Mouse (Mus musculus): Measurements from ENCODE around the gene Drp2. TPM values are rescaled to one million over a fixed set of nuclear protein-coding genes. Genes with fewer than 3 reads are reported as not detected.

Gene Drp2
- polyA plus RNA-seq, 1 experiment from 2014 or later = 0.52 TPM

DNA sequence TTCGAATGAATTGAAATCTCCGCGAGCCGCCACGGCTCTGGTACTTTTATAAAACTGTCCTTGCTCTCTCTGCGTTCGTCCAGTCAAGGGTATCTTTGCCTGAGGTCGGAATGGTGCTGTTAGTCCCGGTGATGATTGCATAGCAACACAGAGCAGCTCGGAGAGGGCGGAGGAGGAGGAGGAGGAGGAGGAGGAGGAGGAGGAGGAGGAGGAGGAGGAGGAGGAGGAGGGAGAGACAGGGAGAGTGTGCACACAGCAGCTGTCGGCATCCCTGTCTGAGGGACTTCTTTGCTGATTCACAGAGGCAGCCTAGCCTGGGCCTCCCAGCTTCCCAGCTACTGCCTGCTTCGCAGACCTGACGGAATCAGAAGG lies 219 bp downstream of the Drp2 start:
- peak overlapping the region; percentile 24; the same call in 1 of the 2 replicates for H3K4me3 ChIP-seq (ENCODE audit: low read depth, low read length)
- H3K9ac ChIP-seq (ENCODE audit: low read depth, low read length) = no peak overlapping the region
- no peaks in the 10 kb centered on the region for H3K27me3 ChIP-seq (replicated peaks; ENCODE audit: control insufficient read depth, insufficient read depth, low read length)
- WGBS = 46% methylated on average over 13 of the region's 14 CpGs
- peak overlapping the region; percentile 51 for H3K4me2 ChIP-seq
- no peak overlapping the region for H3K27ac ChIP-seq (ENCODE audit: low read depth, low read length)
- DNase-seq (ENCODE audit: low spot score) = no peak
- H3K36me3 ChIP-seq (ENCODE audit: control insufficient read depth, insufficient read depth, low read length) = no peaks in the 10 kb centered on the region
- ATAC-seq (replicated peaks; ENCODE audit: low FRiP score) = no peak
- no peaks in the 10 kb centered on the region for H3K9me3 ChIP-seq (ENCODE audit: control insufficient read depth, low read length)
- no peaks in the 10 kb centered on the region for H3K4me1 ChIP-seq (replicated peaks; ENCODE audit: control insufficient read depth, insufficient read depth, low read length)

DNA sequence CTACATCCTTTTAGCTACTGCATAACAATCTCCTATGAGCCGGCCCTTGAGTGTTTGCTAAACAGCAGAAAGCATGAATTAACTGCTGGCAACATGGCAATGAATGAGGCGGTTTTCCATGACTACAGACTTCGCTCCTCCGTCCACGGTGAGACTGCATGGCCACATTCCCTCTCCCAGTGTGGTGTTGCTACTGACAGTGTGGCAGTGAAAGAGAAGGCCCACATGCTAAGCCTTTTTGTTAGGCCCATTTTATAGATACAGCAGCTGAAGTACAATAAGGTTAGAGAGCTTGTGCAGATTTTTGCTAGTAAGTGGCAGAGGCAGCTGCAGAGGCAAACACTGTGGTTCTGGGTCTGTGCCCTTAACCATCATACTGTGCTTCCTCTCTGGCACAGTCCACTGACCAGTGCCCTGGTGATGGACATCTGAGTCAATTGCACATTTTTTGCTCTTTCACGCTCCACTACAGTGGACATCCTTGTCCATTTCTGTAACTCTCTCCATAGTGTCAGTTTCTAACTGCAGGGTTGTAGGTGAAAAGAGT lies 5.1 kb downstream of the Drp2 start:
- Histone ChIP-seq H3K4me2 (no peak overlapping the region), H3K9ac (ENCODE audit: low read depth, low read length) (no peak overlapping the region), H3K4me1 (replicated peaks; ENCODE audit: control insufficient read depth, insufficient read depth, low read length) (no peaks in the 10 kb centered on the region), H3K36me3 (ENCODE audit: control insufficient read depth, insufficient read depth, low read length) (no peaks in the 10 kb centered on the region), H3K27ac (ENCODE audit: low read depth, low read length) (no peak overlapping the region), H3K9me3 (ENCODE audit: control insufficient read depth, low read length) (no peaks in the 10 kb centered on the region), H3K4me3 (ENCODE audit: low read depth, low read length) (no peak overlapping the region), H3K27me3 (replicated peaks; ENCODE audit: control insufficient read depth, insufficient read depth, low read length) (no peaks in the 10 kb centered on the region)
- ATAC-seq (replicated peaks; ENCODE audit: low FRiP score) (no peak), DNase-seq (ENCODE audit: low spot score) (no peak)
- 92% methylated on average over 6 of the region's 6 CpGs for WGBS

DNA sequence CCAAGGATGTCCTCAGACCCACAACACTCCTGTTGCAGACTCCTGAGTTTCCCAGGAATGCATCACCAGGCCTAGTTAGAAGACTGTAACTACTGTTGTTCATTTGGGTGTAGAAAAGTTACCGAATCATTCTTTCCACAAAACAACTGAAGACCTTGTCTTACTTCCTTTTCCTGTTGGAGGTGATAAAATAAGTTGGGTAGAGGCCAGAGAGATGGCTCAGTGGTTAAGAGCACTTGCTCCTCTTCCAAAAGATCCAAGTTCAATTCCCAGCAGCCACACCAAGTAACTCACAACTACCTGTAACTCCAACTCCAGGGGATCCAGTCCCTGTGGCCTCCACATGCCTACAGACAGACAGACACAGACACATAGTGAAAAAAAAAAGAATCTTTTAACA lies 7.7 kb downstream of the Drp2 start:
- WGBS = 67% methylated on average over 1 of the region's 1 CpGs
- H3K36me3 ChIP-seq (ENCODE audit: control insufficient read depth, insufficient read depth, low read length) = no peaks in the 10 kb centered on the region
- H3K4me3 ChIP-seq (ENCODE audit: low read depth, low read length) = no peak overlapping the region
- no peaks in the 10 kb centered on the region for H3K9me3 ChIP-seq (ENCODE audit: control insufficient read depth, low read length)
- DNase-seq (ENCODE audit: low spot score) = no peak
- H3K9ac ChIP-seq (ENCODE audit: low read depth, low read length) = no peak overlapping the region
- H3K27ac ChIP-seq (ENCODE audit: low read depth, low read length) = no peak overlapping the region
- H3K27me3 ChIP-seq (replicated peaks; ENCODE audit: control insufficient read depth, insufficient read depth, low read length) = no peaks in the 10 kb centered on the region
- ATAC-seq (replicated peaks; ENCODE audit: low FRiP score) = no peak
- H3K4me1 ChIP-seq (replicated peaks; ENCODE audit: control insufficient read depth, insufficient read depth, low read length) = no peaks in the 10 kb centered on the region
- H3K4me2 ChIP-seq = no peak overlapping the region

DNA sequence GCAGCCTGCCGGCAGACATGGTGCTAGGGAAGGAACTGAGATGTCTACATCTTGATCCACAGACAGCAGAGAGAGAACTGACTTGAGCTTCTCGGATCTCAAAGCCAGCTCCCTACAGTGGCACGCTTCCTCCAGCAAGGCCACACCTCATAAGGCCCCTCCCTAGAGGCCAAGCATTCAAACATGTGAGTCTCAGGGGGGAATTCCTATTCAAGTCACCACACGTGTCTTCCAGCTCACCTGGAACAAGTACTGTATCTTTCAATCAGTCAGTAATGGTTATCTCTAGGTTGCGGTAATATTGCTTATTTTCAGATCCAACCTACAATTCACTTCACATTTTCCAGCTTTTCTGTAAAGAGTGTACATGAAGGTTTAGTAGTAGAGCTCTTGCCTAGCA lies 15.7 kb downstream of the Drp2 start:
- H3K27me3 ChIP-seq (replicated peaks; ENCODE audit: control insufficient read depth, insufficient read depth, low read length) = no peaks in the 10 kb centered on the region
- DNase-seq (ENCODE audit: low spot score) = no peak
- H3K9me3 ChIP-seq (ENCODE audit: control insufficient read depth, low read length) = no peaks in the 10 kb centered on the region
- H3K4me2 ChIP-seq = no peak overlapping the region
- no peak overlapping the region for H3K4me3 ChIP-seq (ENCODE audit: low read depth, low read length)
- H3K9ac ChIP-seq (ENCODE audit: low read depth, low read length) = no peak overlapping the region
- H3K36me3 ChIP-seq (ENCODE audit: control insufficient read depth, insufficient read depth, low read length) = no peaks in the 10 kb centered on the region
- ATAC-seq (replicated peaks; ENCODE audit: low FRiP score) = no peak
- WGBS = 79% methylated on average over 5 of the region's 5 CpGs
- no peak overlapping the region for H3K27ac ChIP-seq (ENCODE audit: low read depth, low read length)
- no peaks in the 10 kb centered on the region for H3K4me1 ChIP-seq (replicated peaks; ENCODE audit: control insufficient read depth, insufficient read depth, low read length)

DNA sequence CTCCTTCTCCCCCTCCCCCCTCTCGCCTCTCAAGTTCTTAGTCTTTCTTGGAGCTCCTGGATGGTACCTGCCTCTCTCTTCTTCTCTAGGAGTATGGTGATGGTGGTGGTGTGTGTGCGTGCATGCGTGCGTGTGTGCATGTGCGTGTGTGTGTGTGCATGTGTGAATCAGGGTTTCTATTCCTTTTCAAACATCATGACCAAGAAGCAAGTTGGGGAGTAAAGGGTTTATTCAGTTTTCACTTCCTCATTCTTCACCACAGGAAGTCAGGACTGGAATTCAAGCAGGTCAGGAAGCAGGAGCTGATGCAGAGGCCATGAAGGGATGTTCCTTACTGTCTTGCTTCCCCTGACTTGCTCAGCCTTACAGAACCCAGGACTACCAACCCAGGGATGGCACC lies 19.9 kb downstream of the Drp2 start:
- Histone ChIP-seq H3K36me3 (ENCODE audit: control insufficient read depth, insufficient read depth, low read length) (no peaks in the 10 kb centered on the region), H3K4me3 (ENCODE audit: low read depth, low read length) (no peak overlapping the region), H3K27me3 (replicated peaks; ENCODE audit: control insufficient read depth, insufficient read depth, low read length) (no peaks in the 10 kb centered on the region), H3K9me3 (ENCODE audit: control insufficient read depth, low read length) (no peaks in the 10 kb centered on the region), H3K27ac (ENCODE audit: low read depth, low read length) (no peak overlapping the region), H3K4me2 (no peak overlapping the region), H3K9ac (ENCODE audit: low read depth, low read length) (no peak overlapping the region), H3K4me1 (replicated peaks; ENCODE audit: control insufficient read depth, insufficient read depth, low read length) (no peaks in the 10 kb centered on the region)
- ATAC-seq (replicated peaks; ENCODE audit: low FRiP score) (no peak), DNase-seq (ENCODE audit: low spot score) (no peak)
- WGBS = 91% methylated on average over 5 of the region's 5 CpGs

GRCm38 (mm10) chrX:134425798-134426197 lies 21.4 kb downstream of the Drp2 start:
- H3K27me3 ChIP-seq (replicated peaks; ENCODE audit: control insufficient read depth, insufficient read depth, low read length) = no peaks in the 10 kb centered on the region
- H3K9me3 ChIP-seq (ENCODE audit: control insufficient read depth, low read length) = no peaks in the 10 kb centered on the region
- no peaks in the 10 kb centered on the region for H3K4me1 ChIP-seq (replicated peaks; ENCODE audit: control insufficient read depth, insufficient read depth, low read length)
- H3K9ac ChIP-seq (ENCODE audit: low read depth, low read length) = no peak overlapping the region
- no peak overlapping the region for H3K27ac ChIP-seq (ENCODE audit: low read depth, low read length)
- ATAC-seq (replicated peaks; ENCODE audit: low FRiP score) (no peak), DNase-seq (ENCODE audit: low spot score) (no peak)
- no peak overlapping the region for H3K4me3 ChIP-seq (ENCODE audit: low read depth, low read length)
- no peaks in the 10 kb centered on the region for H3K36me3 ChIP-seq (ENCODE audit: control insufficient read depth, insufficient read depth, low read length)
- WGBS = 80% methylated on average over 10 of the region's 10 CpGs
- H3K4me2 ChIP-seq = no peak overlapping the region

GRCm38 (mm10) chrX:134426819-134427218 lies 22.5 kb downstream of the Drp2 start:
- no peaks in the 10 kb centered on the region for H3K27me3 ChIP-seq (replicated peaks; ENCODE audit: control insufficient read depth, insufficient read depth, low read length)
- no peak overlapping the region for H3K4me3 ChIP-seq (ENCODE audit: low read depth, low read length)
- H3K4me1 ChIP-seq (replicated peaks; ENCODE audit: control insufficient read depth, insufficient read depth, low read length) = no peaks in the 10 kb centered on the region
- H3K36me3 ChIP-seq (ENCODE audit: control insufficient read depth, insufficient read depth, low read length) = no peaks in the 10 kb centered on the region
- H3K27ac ChIP-seq (ENCODE audit: low read depth, low read length) = no peak overlapping the region
- 72% methylated on average over 6 of the region's 6 CpGs for WGBS
- DNase-seq (ENCODE audit: low spot score) (no peak), ATAC-seq (replicated peaks; ENCODE audit: low FRiP score) (no peak)
- no peaks in the 10 kb centered on the region for H3K9me3 ChIP-seq (ENCODE audit: control insufficient read depth, low read length)
- no peak overlapping the region for H3K9ac ChIP-seq (ENCODE audit: low read depth, low read length)
- H3K4me2 ChIP-seq = no peak overlapping the region

- Histone ChIP-seq H3K4me3 (ENCODE audit: low read depth, low read length) (no peak overlapping the region), H3K4me2 (no peak overlapping the region), H3K27me3 (replicated peaks; ENCODE audit: control insufficient read depth, insufficient read depth, low read length) (no peaks in the 10 kb centered on the region), H3K36me3 (ENCODE audit: control insufficient read depth, insufficient read depth, low read length) (no peaks in the 10 kb centered on the region), H3K27ac (ENCODE audit: low read depth, low read length) (no peak overlapping the region), H3K4me1 (replicated peaks; ENCODE audit: control insufficient read depth, insufficient read depth, low read length) (no peaks in the 10 kb centered on the region), H3K9ac (ENCODE audit: low read depth, low read length) (no peak overlapping the region), H3K9me3 (ENCODE audit: control insufficient read depth, low read length) (no peaks in the 10 kb centered on the region)
- DNase-seq (ENCODE audit: low spot score) (no peak), ATAC-seq (replicated peaks; ENCODE audit: low FRiP score) (no peak)
- WGBS = 55% methylated on average over 3 of the region's 3 CpGs
Measured at GRCm38 (mm10) chrX:134427307-134427706, 23.0 kb downstream of the Drp2 start.

GRCm38 (mm10) chrX:134474988-134475710 lies 70.8 kb downstream of the Drp2 start:
- no peak overlapping the region for H3K27ac ChIP-seq (ENCODE audit: low read depth, low read length)
- no peaks in the 10 kb centered on the region for H3K27me3 ChIP-seq (replicated peaks; ENCODE audit: control insufficient read depth, insufficient read depth, low read length)
- H3K9ac ChIP-seq (ENCODE audit: low read depth, low read length) = no peak overlapping the region
- DNase-seq (ENCODE audit: low spot score) = no peak
- H3K4me3 ChIP-seq (ENCODE audit: low read depth, low read length) = no peak overlapping the region
- ATAC-seq (replicated peaks; ENCODE audit: low FRiP score) = 0 out of 2 replicates have a peak, but pooled peaks have one; percentile 23
- 60% methylated on average over 60 of the region's 67 CpGs for WGBS
- peaks cover 8% of the 10 kb centered on the region for H3K9me3 ChIP-seq (ENCODE audit: control insufficient read depth, low read length)
- peak overlapping the region; percentile 34; the same call in 1 of the 2 replicates for H3K4me2 ChIP-seq
- H3K4me1 ChIP-seq (replicated peaks; ENCODE audit: control insufficient read depth, insufficient read depth, low read length) = no peaks in the 10 kb centered on the region
- H3K36me3 ChIP-seq (ENCODE audit: control insufficient read depth, insufficient read depth, low read length) = no peaks in the 10 kb centered on the region

All from liver, embryonic 11.5 days (tissue).